Mouse (Mus musculus) gonadal fat pad, adult 2 months (tissue): ENCODE results near the gene Kpna2. TPM values are rescaled to one million over a fixed set of nuclear protein-coding genes. Genes with fewer than 3 reads are reported as not detected.
"Not testable (repeated sequence)": the region's sequence is repeated elsewhere in the genome, so short reads cannot be mapped to it uniquely, and the experiment has no call there.

ENCODE experiments used
- DNase-seq: peaks from one replicate; pipeline ENCODE4 v3.0.0-alpha.2; 2012; ENCODE audit warnings: low read depth
- polyA plus RNA-seq: library from polyadenylated mRNA; depleted of rRNA; stranded (reverse); fragments of >200 nt; gene quantifications from 2 replicates; pipeline ENCODE4 v1.2.3, GENCODE M21; 2012; rRNA removed

Kpna2 gene
- 12.9 and 16.0 TPM in 2 replicates for polyA plus RNA-seq

DNA sequence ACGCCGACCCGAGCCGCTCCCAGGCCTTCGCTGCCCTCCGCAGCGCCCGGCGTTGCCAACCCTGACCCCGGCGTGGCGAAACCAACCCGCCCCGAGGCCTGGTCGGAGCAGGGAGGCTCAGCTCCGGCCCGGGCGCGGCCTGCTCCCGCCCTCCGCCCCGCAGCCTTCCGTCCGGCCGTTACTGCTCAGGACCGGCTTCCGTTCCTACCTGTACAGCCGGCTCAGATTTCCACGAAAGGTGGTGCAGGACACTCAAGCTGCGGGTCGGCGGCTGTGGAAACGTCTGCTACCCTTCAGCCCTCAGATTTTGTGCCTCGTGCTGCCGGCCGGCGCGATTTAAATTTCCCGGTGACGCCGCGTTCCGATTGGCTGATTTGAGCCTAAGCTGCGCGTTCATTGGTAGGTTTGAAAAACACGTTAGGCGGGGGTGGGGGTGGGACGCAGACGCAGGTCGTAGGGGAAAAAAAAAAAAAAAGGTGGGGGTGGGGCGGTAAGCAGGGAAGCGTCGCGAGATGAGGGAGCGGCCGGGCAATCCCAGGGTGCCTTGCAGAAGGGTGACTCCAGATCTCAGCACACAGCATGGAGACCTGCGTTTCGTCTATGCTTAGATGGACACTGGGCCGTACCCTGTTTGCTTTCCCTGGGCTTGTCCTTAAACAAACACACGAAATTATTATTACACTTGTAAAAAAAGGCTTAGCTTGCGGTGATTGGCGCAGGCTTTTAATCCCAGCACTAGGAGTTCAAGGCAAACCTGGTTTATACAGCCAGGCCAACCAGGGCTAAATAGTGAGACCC lies at the start of gene Kpna2:
TSS of gene Kpna2 (minus strand) at position 391 of the 798 bp plus-strand sequence.
- DNase-seq = no peak

DNA sequence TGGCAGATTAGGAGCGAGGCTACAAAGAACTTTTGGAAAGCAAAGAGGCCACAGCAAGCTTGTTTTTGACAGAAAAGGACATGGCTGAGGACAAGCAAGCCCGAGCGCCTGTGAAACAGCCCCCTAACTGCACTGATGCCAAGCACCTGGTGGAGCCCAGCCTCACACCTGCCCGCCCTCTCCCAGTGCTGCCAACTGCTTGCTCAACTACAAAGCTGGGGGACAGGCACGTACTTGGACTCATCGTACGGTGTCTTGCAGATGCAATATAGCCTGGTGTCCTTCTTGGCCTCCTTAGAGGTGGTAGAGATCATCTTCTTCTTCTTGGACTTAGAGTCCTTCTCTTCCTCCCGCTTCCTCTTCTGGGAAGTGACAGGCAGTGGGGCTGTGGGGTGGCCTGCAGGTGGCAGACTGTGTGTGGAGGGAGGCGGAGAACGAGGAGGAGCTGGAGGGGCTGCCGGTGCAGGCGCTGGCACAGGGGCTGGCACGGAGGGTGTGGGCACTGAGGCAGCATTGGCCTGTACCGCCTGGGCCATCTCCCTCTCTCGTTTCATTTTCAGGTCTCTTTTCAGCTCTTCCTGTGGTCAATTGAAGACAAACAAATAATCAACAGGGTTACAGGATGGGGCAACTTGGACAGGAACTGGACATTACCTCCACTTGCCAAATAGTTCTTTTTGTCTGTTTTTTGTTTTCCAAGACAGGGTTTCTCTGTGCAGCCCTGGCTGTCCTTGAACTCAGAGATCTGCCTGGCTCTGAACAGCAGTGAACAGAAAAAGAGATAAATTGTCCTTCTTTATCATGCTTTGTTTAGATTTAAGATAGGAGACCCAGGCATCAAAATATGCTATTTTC lies 47.7 kb upstream of the Kpna2 start:
- DNase-seq = no peak

DNA sequence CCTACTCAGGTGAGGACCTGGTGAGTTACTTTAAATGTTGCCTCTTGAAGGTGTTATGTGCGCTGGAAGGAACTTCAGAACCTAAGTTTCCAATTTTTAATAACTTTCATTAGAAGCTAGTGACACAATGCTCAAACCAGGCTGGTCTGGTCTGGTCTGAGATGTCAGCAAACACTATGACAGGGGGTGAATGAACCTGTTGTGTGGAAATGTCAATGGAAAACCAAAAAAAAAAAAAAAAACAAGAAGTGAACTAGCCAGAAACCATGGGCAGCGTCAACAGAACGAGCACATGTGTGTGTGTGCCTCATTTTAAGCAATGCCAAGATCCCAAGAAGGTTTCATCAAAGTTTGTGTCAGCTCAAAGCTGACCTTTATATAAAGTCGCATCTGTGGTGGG lies 46.2 kb upstream of the Kpna2 start:
- no peak for DNase-seq

DNA sequence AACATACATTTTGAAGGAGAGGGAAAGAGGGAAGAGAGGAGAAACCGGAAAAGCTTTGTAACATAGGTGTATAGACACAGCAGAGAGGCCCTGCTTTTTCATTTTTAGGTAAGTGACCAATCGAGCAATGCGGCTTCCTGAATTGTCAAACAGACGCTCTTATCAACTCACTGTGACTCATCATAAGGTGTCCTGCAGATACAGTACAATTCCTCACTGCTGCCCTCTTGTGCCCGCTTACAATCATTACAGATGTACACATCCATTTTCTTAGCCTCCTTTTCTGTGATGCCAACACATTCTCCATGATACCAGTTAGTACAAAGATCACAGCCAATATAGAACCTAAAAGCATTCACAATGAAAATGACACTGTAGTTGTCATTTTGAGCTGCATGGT lies 45.0 kb upstream of the Kpna2 start:
- no peak for DNase-seq

DNA sequence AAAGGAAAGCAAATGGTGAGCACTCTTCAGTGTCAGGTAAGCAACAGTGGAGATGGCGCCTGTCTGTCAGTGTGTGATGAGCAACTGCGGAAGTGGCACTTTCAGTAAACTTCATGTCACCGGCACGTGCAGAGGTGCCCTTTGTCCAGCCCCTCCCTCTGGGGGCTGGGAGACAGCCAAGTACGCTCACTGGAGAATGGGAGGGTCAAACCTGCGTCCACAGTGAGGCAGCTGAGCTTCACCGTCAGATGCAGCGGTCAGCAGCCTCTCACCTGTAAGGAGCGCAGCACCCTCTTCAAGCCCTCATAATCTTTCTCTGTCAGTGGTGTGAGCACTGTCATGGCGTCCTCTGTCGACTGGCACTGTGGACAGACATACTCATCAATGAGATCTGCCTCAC lies 44.0 kb upstream of the Kpna2 start:
- no peak for DNase-seq

DNA sequence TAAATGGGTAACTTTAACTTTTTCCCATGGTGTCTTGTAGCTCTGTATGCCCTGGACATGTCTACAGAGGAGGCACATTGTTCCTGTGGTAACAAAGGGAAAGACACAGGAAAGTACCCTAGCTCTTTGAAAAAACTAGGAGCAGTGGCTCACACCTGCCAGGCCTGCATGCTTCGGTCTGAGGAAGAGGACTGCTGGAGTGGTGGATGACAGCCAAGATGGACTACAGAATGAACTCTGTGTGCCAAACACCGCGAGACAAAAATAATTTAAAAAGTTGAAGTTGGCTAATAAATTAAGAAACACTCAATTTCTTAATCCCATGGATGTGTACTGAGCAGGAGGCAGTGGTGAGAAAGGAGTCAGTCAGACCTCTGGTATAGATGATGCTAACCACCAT lies 42.1 kb upstream of the Kpna2 start:
- no peak for DNase-seq

DNA sequence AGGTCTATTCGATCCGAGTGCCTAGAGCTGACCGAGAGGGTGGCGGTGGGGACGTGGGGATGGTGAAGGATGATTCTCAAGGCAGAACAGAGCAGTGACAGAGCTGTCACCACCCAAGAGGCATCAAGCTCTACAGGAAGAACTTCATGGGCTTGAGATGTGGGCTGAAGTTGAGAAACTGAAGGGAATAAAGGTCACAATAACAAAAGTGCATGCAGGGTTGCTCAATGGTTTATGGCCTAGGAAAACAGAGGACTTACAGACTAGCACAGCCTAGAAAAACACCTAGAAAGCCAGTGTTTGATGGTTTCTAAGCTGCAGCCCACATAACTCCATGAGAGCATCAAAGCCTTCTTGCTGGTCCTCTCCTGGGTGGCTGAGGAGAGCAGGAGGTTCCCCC lies 40.1 kb upstream of the Kpna2 start:
- DNase-seq = no peak

DNA sequence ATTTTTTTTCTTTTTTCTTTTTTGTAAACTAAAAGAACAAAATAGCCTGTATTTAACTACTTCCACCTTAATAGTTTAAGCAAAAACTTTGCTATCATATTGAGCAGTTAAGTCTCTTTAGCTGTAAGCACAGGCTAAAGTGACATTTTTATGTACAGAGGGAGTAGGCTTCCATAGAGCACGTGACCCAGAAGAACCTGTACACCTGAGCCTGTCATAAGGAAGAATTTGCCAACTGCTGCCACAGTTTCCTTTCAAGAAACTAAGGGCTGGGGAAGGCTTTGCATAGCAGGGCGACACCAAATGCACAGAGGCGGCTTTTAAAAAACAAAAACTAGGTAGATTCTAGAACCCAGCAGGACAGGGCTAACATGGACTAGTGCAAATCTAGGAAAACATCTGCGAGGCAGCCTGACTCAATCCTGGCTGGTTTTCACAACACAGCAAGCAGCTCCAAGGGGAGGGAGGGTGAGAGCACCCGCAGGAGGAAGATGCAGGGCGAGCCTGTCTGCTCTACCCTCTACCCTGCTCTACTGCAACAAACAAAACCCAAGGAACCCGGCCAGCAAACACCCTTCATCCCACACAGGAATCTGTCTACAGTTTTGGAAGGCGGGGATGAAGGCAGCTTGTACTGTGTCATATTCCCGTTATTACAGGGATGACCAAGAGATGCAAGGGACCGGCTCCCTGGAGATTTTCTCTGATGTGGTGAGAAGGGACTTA lies 34.9 kb upstream of the Kpna2 start:
- no peak for DNase-seq

DNA sequence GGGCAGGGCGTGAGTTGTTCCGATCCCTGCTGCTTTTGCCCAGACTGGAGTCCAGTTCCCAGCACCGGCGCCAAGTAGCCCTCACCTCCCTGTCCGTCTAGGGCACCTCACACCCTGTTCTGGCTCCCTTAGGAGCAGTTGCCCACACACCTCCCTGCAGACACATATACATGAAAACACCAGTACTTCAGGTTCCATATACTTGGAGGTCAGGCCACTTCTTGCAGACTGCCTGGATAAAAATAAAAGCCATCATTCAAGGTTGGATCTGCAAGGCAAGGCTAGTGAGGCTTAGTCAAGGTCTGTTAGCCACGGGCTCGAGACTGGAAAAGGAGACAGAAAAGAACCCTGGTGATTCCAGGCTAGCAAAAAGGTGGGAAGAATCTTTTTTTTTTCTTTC lies 32.3 kb upstream of the Kpna2 start:
- DNase-seq = no peak

DNA sequence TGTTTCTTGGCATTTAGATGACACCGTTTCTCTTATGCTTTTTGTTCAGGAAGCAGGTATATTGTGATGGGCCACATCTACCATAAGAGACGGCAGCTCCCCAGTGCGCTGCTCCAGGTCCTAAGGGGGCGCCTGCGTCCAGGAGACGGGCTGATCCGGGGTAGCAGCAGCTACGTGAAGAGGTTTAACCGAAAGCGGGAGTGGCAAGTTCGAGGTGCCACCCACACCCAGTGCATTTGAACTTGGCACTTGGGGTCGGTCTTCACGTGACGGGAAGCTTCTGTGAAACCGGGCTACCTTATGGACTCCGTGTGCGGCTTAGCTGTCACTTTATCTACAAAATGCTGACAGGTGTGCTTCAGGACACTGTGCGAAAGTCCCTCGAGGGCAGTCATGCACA lies 30.2 kb upstream of the Kpna2 start:
- DNase-seq = no peak

DNA sequence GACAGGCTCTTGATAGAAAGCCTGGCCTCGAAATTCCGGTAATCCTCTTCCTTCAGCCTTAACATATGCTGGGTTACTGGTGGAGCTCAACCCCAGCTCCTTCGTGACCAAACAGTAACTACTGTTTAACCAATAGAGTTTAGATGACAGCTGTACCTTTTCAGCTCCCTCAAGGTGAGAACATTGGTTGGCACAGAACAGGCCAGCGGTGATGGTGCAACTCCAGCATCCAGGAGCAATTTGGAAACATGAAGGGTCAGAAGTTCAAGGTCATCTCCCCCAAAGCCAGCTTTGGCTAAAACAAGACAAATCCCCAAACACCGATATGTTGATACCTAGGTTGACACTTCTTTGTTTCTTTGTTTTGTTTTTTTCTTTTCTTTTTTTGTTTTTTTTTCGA lies 29.4 kb upstream of the Kpna2 start:
- no peak for DNase-seq

DNA sequence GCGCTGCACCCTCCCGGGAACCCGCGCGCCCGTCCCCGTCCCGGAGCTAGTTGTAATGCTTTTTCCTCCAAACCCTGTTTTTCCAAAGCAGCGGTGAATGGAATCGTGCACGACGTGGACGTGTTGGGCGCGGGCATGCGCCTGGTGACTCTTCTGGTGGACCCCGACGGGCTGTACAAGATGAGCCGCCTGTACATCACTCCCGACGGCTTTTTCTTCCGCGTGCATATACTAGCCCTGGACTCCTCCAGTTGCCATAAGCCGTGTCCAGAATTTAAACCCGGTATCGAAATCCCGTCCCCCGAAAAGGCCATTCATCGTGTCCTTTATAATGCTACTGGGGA lies 28.9 kb upstream of the Kpna2 start:
- no peak for DNase-seq

DNA sequence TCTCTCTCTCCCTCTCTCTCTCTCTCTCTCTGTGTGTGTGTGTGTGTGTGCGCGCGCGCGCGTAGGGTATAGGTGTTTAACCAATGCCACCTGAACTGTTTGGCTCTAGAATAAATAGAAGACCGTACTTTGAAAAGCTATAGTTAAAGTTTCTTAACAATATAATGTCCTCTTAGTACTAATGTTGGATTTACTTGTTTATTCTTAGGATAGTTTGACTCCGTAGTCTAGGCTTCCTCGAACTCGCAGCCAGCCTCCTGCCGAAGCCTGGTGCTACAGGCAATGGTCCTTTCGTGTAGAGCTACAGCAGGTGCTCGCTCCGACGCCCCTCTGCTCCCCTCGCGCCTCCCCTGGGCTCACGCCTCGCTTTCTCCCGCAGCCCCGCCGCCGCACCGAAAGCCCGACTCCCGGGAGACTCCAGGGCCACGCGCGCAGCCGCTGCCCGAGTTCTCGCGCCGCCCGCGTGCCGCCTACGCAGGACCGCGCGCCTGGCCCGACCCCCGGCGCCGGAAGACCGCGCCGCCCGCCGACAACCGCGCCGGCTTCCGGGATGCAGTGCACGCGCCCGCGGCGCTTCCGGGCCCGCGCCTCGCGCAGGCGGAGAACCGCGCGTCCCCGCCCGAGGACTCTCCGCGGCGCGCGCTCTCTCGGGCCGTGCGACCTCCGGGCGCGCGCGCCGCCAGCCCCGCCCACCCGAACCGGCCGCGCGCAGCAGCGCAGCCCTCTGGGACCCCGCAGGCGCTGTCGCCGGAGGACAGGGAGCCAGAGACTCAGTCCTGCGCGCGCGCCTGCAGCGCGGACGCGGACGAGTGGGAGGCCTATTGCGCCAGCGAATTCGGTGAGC lies 28.3 kb upstream of the Kpna2 start:
- no peak for DNase-seq

DNA sequence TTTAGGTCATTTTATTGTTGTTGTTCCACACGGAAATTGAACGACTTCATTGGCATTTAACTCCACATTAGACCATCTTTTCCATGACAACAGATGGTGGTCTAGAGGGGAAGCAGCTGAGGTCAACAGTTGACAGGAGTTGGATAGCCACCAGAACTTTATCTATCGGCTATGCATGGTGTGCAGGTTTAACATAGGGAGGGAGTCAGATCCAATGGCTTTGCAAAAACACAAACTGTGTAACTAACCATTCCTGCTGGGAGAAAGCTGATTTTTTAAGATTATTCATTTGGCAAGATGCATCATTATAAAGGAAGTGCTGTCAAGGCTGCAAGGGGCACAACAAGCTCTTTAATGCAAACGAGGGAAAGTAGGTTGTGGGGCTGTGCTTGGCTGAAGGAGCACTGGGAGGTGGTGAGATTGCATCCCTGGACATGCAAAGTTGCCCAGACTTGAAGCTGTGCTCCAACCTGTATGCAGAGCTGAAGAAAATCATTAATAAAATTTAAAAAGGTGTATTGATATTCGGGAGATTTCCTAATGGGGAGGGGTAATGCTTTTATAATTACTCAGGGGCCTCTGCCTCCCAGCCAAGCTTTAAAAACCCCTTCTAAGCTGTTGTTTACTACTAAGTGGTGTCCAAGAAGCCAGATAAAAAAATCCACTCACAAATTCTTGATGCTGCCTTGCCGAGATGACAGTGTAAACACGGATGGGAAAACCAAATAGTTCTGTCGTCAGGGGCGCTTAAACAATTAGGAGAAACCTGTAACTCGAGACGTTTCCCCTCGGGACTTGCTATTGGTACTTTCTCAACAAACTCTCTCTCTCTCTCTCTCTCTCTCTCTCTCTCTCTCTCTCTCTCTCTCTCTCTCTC lies 27.5 kb upstream of the Kpna2 start:
- no peak for DNase-seq

DNA sequence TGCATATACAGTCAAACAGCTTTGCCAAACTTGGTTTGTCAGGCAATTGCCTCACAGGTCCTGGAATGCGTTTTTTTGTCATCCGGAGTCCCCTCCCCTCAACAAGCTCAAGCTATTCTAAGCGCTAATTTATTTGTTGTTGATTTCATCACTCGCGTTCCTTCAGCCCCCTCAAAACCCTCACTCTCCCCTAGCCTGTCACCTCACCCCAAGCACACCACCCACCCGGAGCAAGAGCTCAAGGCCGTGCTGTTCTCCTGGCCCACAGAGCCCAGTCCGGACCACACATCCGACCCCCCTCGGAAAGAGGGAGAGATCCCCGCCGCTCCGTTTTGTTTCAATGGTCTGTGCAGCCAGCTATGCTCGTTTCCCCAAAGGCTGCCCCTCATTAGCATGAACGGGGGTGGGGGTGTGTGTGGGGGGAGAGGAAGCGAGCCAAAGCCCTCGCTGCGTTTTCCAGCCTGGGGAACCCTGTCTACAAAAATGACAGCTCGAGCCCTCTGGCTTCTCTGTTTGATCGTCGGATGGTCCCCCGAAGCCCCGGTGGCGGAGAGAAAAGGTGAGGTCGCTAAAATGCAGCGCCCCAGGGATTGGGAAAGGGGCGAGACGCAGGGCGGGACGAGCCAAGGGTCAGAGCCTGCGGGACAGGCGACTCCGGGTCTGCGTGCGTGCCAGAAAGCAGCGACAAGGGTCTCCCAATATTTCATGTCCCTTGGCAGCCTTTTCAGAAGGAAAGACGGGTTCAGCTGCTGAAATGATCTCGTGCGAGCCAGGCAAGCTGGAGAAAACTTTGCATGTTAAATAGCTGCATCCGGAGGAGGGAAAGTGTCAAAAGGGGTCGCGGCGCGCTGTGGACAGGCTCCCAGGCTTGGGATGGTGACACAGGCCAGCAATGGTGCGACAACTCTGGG lies 26.3 kb upstream of the Kpna2 start, which contains the start of gene 1810010H24Rik:
TSS of gene 1810010H24Rik (plus strand) at position 271 of the 911 bp plus-strand sequence.
- no peak for DNase-seq

DNA sequence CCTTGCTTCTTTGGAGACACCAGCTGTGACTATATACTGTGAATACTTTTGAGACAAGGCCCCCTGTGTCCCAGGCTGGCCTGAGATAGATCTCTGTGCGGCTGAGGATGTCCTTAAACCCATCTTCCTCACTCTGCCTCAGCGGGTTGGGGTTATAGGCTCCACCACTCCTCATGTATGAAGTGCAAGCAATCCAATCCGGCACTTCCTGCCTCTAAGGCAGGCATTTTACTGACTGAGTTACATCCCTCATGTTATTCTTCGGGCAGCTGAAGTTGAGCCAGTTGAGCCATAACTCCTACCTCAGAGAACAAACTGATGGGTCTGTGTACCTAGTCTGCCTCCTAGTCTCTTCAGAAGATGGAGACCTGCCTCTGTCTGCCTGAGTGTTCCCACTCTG lies 25.1 kb upstream of the Kpna2 start:
- DNase-seq = no peak

DNA sequence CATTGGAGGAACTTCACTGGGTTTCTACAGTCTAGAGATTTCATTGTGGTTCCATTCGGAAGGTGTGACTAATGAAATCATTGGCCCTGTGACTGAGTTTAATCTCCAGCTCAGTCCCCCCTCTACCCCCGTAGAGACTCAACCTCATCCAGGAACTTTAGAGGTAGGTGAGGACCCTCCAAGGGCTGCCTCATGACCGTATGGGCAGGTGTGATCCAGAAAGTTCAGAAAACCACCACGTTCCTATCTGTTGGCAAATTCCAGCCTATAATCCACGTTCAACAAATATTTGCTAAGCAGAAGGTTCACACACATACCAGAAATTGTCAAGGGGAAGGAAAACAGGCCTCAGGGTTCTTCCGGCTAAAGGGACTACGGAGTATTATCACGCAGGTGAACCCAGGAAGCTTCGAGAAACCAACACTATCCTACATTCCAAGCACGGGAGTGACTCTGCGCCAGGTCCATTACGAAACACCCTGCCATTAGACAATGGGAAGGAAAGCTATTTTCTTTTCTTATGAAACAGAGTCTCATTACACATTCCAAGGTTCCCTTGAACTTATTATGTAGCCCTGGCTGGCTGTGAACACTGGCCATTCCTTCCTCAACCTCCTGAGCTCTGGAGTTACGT lies 22.8 kb upstream of the Kpna2 start:
- DNase-seq = no peak

DNA sequence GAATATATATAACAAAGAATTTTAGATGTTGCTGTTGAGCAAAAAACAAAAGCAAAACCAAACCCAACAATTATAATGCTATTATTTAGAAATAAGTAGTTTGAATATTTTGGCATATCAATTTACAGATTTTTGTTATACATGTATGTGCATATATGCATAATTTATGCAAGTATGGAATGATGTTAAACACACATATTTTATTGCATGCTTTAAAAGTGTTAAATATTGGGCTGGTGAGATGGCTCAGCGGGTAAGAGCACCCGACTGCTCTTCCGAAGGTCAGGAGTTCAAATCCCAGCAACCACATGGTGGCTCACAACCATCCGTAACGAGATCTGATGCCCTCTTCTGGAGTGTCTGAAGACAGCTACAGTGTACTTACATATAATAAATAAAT lies 20.4 kb upstream of the Kpna2 start:
- not testable (repeated sequence) for DNase-seq

DNA sequence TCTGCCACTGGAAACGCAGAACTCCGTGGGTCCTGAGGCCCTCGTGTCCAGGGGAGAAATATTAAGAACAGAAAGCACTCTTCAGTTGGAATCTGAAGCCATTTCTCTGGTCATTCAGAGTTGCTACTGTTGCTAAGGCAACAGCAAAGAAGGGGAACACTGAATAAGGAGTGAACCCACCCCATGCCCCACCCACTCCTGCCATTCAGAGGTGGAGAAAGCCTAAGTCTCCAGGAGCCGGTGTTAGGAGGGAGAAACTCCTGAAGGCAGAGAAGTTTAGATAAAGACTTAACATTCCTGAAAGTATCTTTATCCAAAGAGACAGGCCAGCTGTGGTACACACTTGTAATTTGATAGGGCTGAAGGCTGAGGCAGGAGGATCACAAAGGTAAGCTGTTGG lies 20.0 kb upstream of the Kpna2 start:
- no peak for DNase-seq
